Mouse (Mus musculus) MEL (cell line): ENCODE measurements around the gene Aarsd1. TPM values are rescaled to one million over a fixed set of nuclear protein-coding genes. Genes with fewer than 3 reads are reported as not detected.

Source experiments
- DNase-seq: peaks from one replicate; pipeline ENCODE4 v3.0.0; 2011; ENCODE audit warnings: low read depth, low spot score
- H3K27ac ChIP-seq: 2 replicates; pipeline ENCODE4 v1.5.1; 2012; ENCODE audit warnings: low read depth, mild to moderate bottlenecking, control low read depth, low read length, moderate library complexity; ENCODE audit not compliant: control insufficient read depth
- H3K27me3 ChIP-seq, 2 experiments: fragments of 150-350 bp in 1 of 2; sonication (generic) in 1 of 2; 2 replicates each; pipeline ENCODE4 v1.6.1; 2012; ENCODE audit warnings: low read length in 2 of 2, mild to moderate bottlenecking in 2 of 2, improper control_type of control experiment in 1 of 2, moderate library complexity in 1 of 2; ENCODE audit not compliant: insufficient read depth in 2 of 2, control insufficient read depth in 1 of 2
- H3K36me3 ChIP-seq, 2 experiments: 2 replicates each; pipeline ENCODE4 v1.6.1; 2012 to 2014; ENCODE audit warnings: low read length in 2 of 2, improper control_type of control experiment in 1 of 2, inconsistent platforms in 1 of 2, mild to moderate bottlenecking in 1 of 2; ENCODE audit not compliant: insufficient read depth in 2 of 2, control insufficient read depth in 1 of 2
- H3K4me1 ChIP-seq, 2 experiments: fragments of 150-350 bp in 1 of 2; sonication (generic) in 1 of 2; 2 replicates each; pipeline ENCODE4 v1.6.1; 2012; ENCODE audit warnings: low read length in 2 of 2, improper control_type of control experiment in 1 of 2, mild to moderate bottlenecking in 1 of 2; ENCODE audit not compliant: insufficient read depth in 2 of 2, control insufficient read depth in 1 of 2
- H3K4me3 ChIP-seq, 2 experiments: fragments of 150-350 bp in 1 of 2; sonication (generic) in 1 of 2; 2 replicates each; pipeline ENCODE4 v1.5.1; 2012; ENCODE audit warnings: low read depth in 2 of 2, low read length in 2 of 2, mild to moderate bottlenecking in 2 of 2, moderate library complexity in 2 of 2, control low read depth in 1 of 2, improper control_type of control experiment in 1 of 2; ENCODE audit not compliant: control insufficient read depth in 1 of 2, insufficient read depth in 1 of 2
- H3K79me2 ChIP-seq: 2 replicates; pipeline ENCODE4 v1.6.1; 2012; ENCODE audit warnings: mild to moderate bottlenecking, low read length, moderate library complexity; ENCODE audit not compliant: control insufficient read depth, poor library complexity, insufficient read depth
- H3K9ac ChIP-seq: 2 replicates; pipeline ENCODE4 v1.6.1; 2012; ENCODE audit warnings: low read depth, mild to moderate bottlenecking, control low read depth, low read length, moderate library complexity; ENCODE audit not compliant: control insufficient read depth, poor library complexity, severe bottlenecking
- H3K9me3 ChIP-seq: fragments of 150-350 bp; sonication (generic); replicated peaks from 2 replicates; pipeline ENCODE4 v1.6.1; 2012; ENCODE audit warnings: mild to moderate bottlenecking, low read length, improper control_type of control experiment, moderate library complexity; ENCODE audit not compliant: insufficient read depth
- BHLHE40 ChIP-seq: IDR thresholded peaks from 2 replicates; pipeline ENCODE4 v1.6.1; 2012; ENCODE audit warnings: low read depth, mild to moderate bottlenecking, inconsistent platforms, low read length, improper control_type of control experiment, borderline replicate concordance
- CHD1 ChIP-seq: IDR thresholded peaks from 2 replicates; pipeline ENCODE4 v1.6.1; 2012; ENCODE audit warnings: low read depth, mild to moderate bottlenecking, inconsistent platforms, low read length, improper control_type of control experiment
- CHD2 ChIP-seq: IDR thresholded peaks from 2 replicates; pipeline ENCODE4 v1.6.1; 2011; ENCODE audit warnings: low read length, improper control_type of control experiment
- EP300 ChIP-seq, 2 experiments: IDR thresholded peaks; 2 replicates each; pipeline ENCODE4 v1.6.1; 2011; ENCODE audit warnings: improper control_type of control experiment in 2 of 2, low read length in 2 of 2, low read depth in 1 of 2, mild to moderate bottlenecking in 1 of 2
- ETS1 ChIP-seq: IDR thresholded peaks from 2 replicates; pipeline ENCODE4 v1.6.1; 2012; ENCODE audit warnings: low read depth, mild to moderate bottlenecking, inconsistent platforms, low read length, improper control_type of control experiment, moderate library complexity
- GABPA ChIP-seq: IDR thresholded peaks from 2 replicates; pipeline ENCODE4 v1.6.1; 2012; ENCODE audit warnings: low read depth, mild to moderate bottlenecking, inconsistent platforms, low read length, improper control_type of control experiment, moderate library complexity
- JUND ChIP-seq: IDR thresholded peaks from 2 replicates; pipeline ENCODE4 v1.6.1; 2011; ENCODE audit warnings: low read depth, mild to moderate bottlenecking, improper control_type of control experiment, low read length
- KAT2A ChIP-seq: conservative IDR thresholded peaks from 2 replicates; pipeline ENCODE4 v1.6.1; 2012; ENCODE audit warnings: low read depth, low read length, improper control_type of control experiment, inconsistent platforms
- MAFK ChIP-seq: IDR thresholded peaks from 2 replicates; pipeline ENCODE4 v1.6.1; 2011; ENCODE audit warnings: low read depth, mild to moderate bottlenecking, low read length, improper control_type of control experiment, borderline replicate concordance
- MAX ChIP-seq: IDR thresholded peaks from 2 replicates; pipeline ENCODE4 v1.6.1; 2011; ENCODE audit warnings: low read length, improper control_type of control experiment
- MAZ ChIP-seq: IDR thresholded peaks from 2 replicates; pipeline ENCODE4 v1.6.1; 2012; ENCODE audit warnings: low read depth, mild to moderate bottlenecking, inconsistent platforms, low read length, improper control_type of control experiment
- MYC ChIP-seq: IDR thresholded peaks from 2 replicates; pipeline ENCODE4 v1.6.1; 2011; ENCODE audit warnings: low read depth, mild to moderate bottlenecking, low read length, improper control_type of control experiment, moderate library complexity
- NRF1 ChIP-seq: IDR thresholded peaks from 2 replicates; pipeline ENCODE4 v1.6.1; 2014; ENCODE audit warnings: low read depth, mild to moderate bottlenecking, inconsistent platforms, low read length, improper control_type of control experiment, moderate library complexity; ENCODE audit not compliant: poor library complexity, insufficient read depth, severe bottlenecking
- TBP ChIP-seq: IDR thresholded peaks from 2 replicates; pipeline ENCODE4 v1.8.0; 2011; ENCODE audit warnings: low read depth, low read length, improper control_type of control experiment
- UBTF ChIP-seq: IDR thresholded peaks from 2 replicates; pipeline ENCODE4 v1.6.1; 2012; ENCODE audit warnings: low read depth, mild to moderate bottlenecking, inconsistent platforms, low read length, improper control_type of control experiment, moderate library complexity, borderline replicate concordance; ENCODE audit not compliant: insufficient read depth
- USF1 ChIP-seq: IDR thresholded peaks from 2 replicates; pipeline ENCODE4 v1.6.1; 2014; ENCODE audit warnings: low read depth, mild to moderate bottlenecking, inconsistent platforms, low read length, improper control_type of control experiment, moderate library complexity
- USF2 ChIP-seq, 2 experiments: IDR thresholded peaks; 2 replicates each; pipeline ENCODE4 v1.6.1; 2011 to 2012; ENCODE audit warnings: improper control_type of control experiment in 2 of 2, low read length in 2 of 2, borderline replicate concordance in 1 of 2, inconsistent platforms in 1 of 2, low read depth in 1 of 2, mild to moderate bottlenecking in 1 of 2; ENCODE audit not compliant: insufficient read depth in 1 of 2
- ZKSCAN1 ChIP-seq: IDR thresholded peaks from 2 replicates; pipeline ENCODE4 v1.6.1; 2012; ENCODE audit warnings: low read depth, mild to moderate bottlenecking, inconsistent platforms, low read length, improper control_type of control experiment, moderate library complexity
- ZMIZ1 ChIP-seq: IDR thresholded peaks from 2 replicates; pipeline ENCODE4 v1.6.1; 2012; ENCODE audit warnings: low read depth, mild to moderate bottlenecking, inconsistent platforms, low read length, improper control_type of control experiment, moderate library complexity
- polyA plus RNA-seq, 2 experiments: library from polyadenylated mRNA; stranded (reverse) in 1 of 2; unstranded in 1 of 2; fragments of >175 nt in 1 of 2; fragments of >200 nt in 1 of 2; gene quantifications; 2 replicates each; pipeline versions ENCODE4 v1.2.1 to v1.2.4; 2012; ENCODE audit warnings: low replicate concordance in 2 of 2, low read depth in 1 of 2; ENCODE audit not compliant: insufficient read length in 2 of 2, insufficient read depth in 1 of 2, missing spikeins in 1 of 2
- total RNA-seq: library from RNA; depleted of rRNA; stranded (reverse); fragments of 300-350 nt; gene quantifications from 2 replicates; pipeline ENCODE4 v1.2.3, GENCODE M21; 2012

Aarsd1 gene
- total and polyA plus RNA-seq, 3 experiments = 80.5 to 371 (median 133) TPM

GRCm38 (mm10) chr11:101364531-101364931 is 52.9 kb downstream of the Aarsd1 start (continued):
- TF ChIP-seq ETS1 (peak; percentile 76), NRF1 (0 out of 2 replicates have a peak, but pooled peaks have one; percentile 12), JUND (no peak), CHD2 (no peak), MAFK (no peak), KAT2A (no peak), EP300 (IDR thresholded peaks at IDR 0.05; ENCODE audit: low read depth in 1 of 2, low read length in 2 of 2) (peak; percentile 75 to 79), CHD1 (no peak), MYC (peak; percentile 96), GABPA (no peak), ZMIZ1 (no peak)

- H3K9me3 ChIP-seq = no peaks in the 10 kb centered on the region
- peaks cover 0 to 15% of the 10 kb centered on the region in 2 experiments; a peak in 2 of 4 replicates for H3K36me3 ChIP-seq
- H3K4me1 ChIP-seq = peaks cover 16 to 24% of the 10 kb centered on the region in 2 experiments
- no peaks in the 10 kb centered on the region for H3K27me3 ChIP-seq
- no peaks in the 10 kb centered on the region for H3K79me2 ChIP-seq
- no peak overlapping the region for H3K27ac ChIP-seq
- no peak for DNase-seq
- H3K4me3 ChIP-seq = no peak overlapping the region
- H3K9ac ChIP-seq = no peak overlapping the region
- 0 out of 2 replicates have a peak, but pooled peaks have one; percentile 14 for TF ChIP-seq MAX
- TF ChIP-seq UBTF = no peak
- TF ChIP-seq TBP = no peak
- TF ChIP-seq ZKSCAN1 = no peak
- TF ChIP-seq USF1 = peak; percentile 82
- TF ChIP-seq CHD1 = no peak
- TF ChIP-seq BHLHE40 = no peak; the same call in 1 of the 2 replicates
- no peak for TF ChIP-seq MAZ
- TF ChIP-seq USF2 (IDR thresholded peaks at IDR 0.05; ENCODE audit: borderline replicate concordance in 1 of 2, insufficient read depth in 1 of 2, low read depth in 1 of 2, low read length in 2 of 2) = peak in 1 of 2 experiments; percentile 43; a peak in 1 of 4 replicates
Observed at GRCm38 (mm10) chr11:101360651-101361113, 56.7 kb downstream of the Aarsd1 start.
